Mouse (Mus musculus): Measurements from ENCODE around the gene Skor1.
A peak's percentile ranks its signal among the peaks of the same experiment; 100 is the strongest.

Gene Skor1

GRCm38 (mm10) chr9:63122161-63122833, 26.5 kb downstream of the Skor1 start:
- no peaks in the 10 kb centered on the region for H3K36me3 ChIP-seq (ENCODE audit: insufficient read depth, low read length)
- H3K4me3 ChIP-seq (replicated peaks; ENCODE audit: low read length) = no peak overlapping the region
- H3K9me3 ChIP-seq (ENCODE audit: low read length) = no peaks in the 10 kb centered on the region
- peaks cover 36% of the 10 kb centered on the region for H3K4me1 ChIP-seq (replicated peaks; ENCODE audit: low read depth, low read length)
- TF ChIP-seq NANOG (IDR thresholded peaks at IDR 0.05; ENCODE audit: borderline replicate concordance, low read length) (no peak), CTCF (conservative IDR thresholded peaks at IDR 0.05; ENCODE audit: low read length) (no peak), POU5F1 (IDR thresholded peaks at IDR 0.05; ENCODE audit: borderline replicate concordance, low read length) (no peak)
- peaks cover 58% of the 10 kb centered on the region for H3K27me3 ChIP-seq (ENCODE audit: insufficient read depth, low read length)

DNA sequence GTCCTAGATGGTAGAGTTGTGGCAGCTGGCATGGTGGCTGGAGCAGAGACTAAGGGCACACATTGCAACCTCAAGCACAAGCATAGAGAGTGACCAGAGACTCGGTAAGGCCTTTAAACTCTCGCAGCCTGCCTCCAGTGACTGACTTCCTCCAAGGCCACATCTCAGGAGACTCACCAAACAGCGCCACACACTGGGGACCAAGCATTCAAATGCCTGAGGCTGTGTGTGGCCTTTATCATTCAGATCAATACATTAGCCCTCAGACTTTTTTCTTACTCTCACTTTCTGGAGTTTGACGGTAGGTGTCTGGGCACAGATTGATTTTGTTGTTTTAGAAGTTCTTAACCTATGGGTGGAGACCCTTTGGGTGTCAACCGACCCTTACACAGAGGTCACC, 30.4 kb downstream of the Skor1 start:
- Histone ChIP-seq H3K4me3 (replicated peaks; ENCODE audit: low read length) (no peak overlapping the region), H3K9me3 (ENCODE audit: low read length) (peaks cover 10% of the 10 kb centered on the region; the same call in 1 of the 2 replicates), H3K4me1 (replicated peaks; ENCODE audit: low read depth, low read length) (peaks cover 26% of the 10 kb centered on the region), H3K36me3 (ENCODE audit: insufficient read depth, low read length) (no peaks in the 10 kb centered on the region), H3K27me3 (ENCODE audit: insufficient read depth, low read length) (peaks cover 60% of the 10 kb centered on the region)
- TF ChIP-seq CTCF (conservative IDR thresholded peaks at IDR 0.05; ENCODE audit: low read length) (peak; percentile 24), NANOG (IDR thresholded peaks at IDR 0.05; ENCODE audit: borderline replicate concordance, low read length) (peak; percentile 29; the same call in 1 of the 2 replicates), POU5F1 (IDR thresholded peaks at IDR 0.05; ENCODE audit: borderline replicate concordance, low read length) (peak; percentile 68; the same call in 1 of the 2 replicates)

DNA sequence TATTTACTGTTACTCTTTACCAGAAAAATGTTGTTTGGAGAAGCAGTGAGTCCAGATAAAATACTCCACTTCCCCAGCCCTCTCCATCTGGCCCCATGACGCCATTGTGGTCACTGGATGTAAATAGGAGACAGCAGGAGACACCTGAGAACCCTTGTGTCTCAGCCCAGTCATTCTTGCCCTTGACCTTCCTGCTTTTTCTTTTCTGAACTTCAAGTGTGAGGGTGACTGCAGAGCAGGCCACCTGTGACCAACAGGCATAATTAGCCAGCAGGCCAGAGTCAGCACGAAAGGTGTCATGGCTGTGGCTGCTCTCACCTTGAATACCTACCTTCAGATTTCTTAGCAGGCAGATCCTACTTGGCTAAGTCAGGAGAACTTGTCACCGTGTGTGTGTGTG, 36.2 kb downstream of the Skor1 start:
- Histone ChIP-seq H3K4me3 (replicated peaks; ENCODE audit: low read length) (no peak overlapping the region), H3K4me1 (replicated peaks; ENCODE audit: low read depth, low read length) (peaks cover 38% of the 10 kb centered on the region), H3K36me3 (ENCODE audit: insufficient read depth, low read length) (no peaks in the 10 kb centered on the region), H3K9me3 (ENCODE audit: low read length) (peaks cover 10% of the 10 kb centered on the region; the same call in 1 of the 2 replicates), H3K27me3 (ENCODE audit: insufficient read depth, low read length) (peaks cover 43% of the 10 kb centered on the region)
- TF ChIP-seq CTCF (conservative IDR thresholded peaks at IDR 0.05; ENCODE audit: low read length) = no peak
- TF ChIP-seq POU5F1 (IDR thresholded peaks at IDR 0.05; ENCODE audit: borderline replicate concordance, low read length) = no peak
- TF ChIP-seq NANOG (IDR thresholded peaks at IDR 0.05; ENCODE audit: borderline replicate concordance, low read length) = no peak

DNA sequence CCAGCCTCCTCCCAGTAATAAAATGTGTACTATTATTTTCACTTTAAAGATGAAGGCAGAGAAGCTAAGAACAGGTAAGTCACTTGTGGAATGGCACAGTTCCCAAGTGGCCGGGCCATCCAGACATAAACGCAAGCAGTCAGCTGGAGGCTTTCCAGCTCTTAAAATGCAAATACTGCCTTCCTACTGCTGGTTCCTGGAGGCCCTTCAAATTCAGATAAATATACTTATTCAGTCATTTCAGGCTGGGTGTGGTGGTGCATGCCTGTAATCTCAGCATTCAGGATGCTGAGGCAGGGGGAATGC, 39.0 kb downstream of the Skor1 start:
- peaks cover 34% of the 10 kb centered on the region for H3K4me1 ChIP-seq (replicated peaks; ENCODE audit: low read depth, low read length)
- no peaks in the 10 kb centered on the region for H3K36me3 ChIP-seq (ENCODE audit: insufficient read depth, low read length)
- peaks cover 39% of the 10 kb centered on the region for H3K27me3 ChIP-seq (ENCODE audit: insufficient read depth, low read length)
- peak overlapping the region; percentile 74; the same call in 1 of the 2 replicates for H3K4me3 ChIP-seq (replicated peaks; ENCODE audit: low read length)
- H3K9me3 ChIP-seq (ENCODE audit: low read length) = peaks cover 10% of the 10 kb centered on the region; the same call in 1 of the 2 replicates
- TF ChIP-seq POU5F1 (IDR thresholded peaks at IDR 0.05; ENCODE audit: borderline replicate concordance, low read length) (no peak), CTCF (conservative IDR thresholded peaks at IDR 0.05; ENCODE audit: low read length) (no peak), NANOG (IDR thresholded peaks at IDR 0.05; ENCODE audit: borderline replicate concordance, low read length) (no peak)

GRCm38 (mm10) chr9:63109020-63109781, 39.6 kb downstream of the Skor1 start:
- TF ChIP-seq CTCF (conservative IDR thresholded peaks at IDR 0.05; ENCODE audit: low read length) (no peak), NANOG (IDR thresholded peaks at IDR 0.05; ENCODE audit: borderline replicate concordance, low read length) (no peak), POU5F1 (IDR thresholded peaks at IDR 0.05; ENCODE audit: borderline replicate concordance, low read length) (no peak)
- H3K4me3 ChIP-seq (replicated peaks; ENCODE audit: low read length) = peak overlapping the region; percentile 74
- H3K4me1 ChIP-seq (replicated peaks; ENCODE audit: low read depth, low read length) = peaks cover 34% of the 10 kb centered on the region
- H3K36me3 ChIP-seq (ENCODE audit: insufficient read depth, low read length) = no peaks in the 10 kb centered on the region
- H3K9me3 ChIP-seq (ENCODE audit: low read length) = peaks cover 8% of the 10 kb centered on the region; the same call in 1 of the 2 replicates
- H3K27me3 ChIP-seq (ENCODE audit: insufficient read depth, low read length) = peaks cover 39% of the 10 kb centered on the region

- Histone ChIP-seq H3K27me3 (ENCODE audit: insufficient read depth, low read length) (peaks cover 35% of the 10 kb centered on the region), H3K36me3 (ENCODE audit: insufficient read depth, low read length) (no peaks in the 10 kb centered on the region), H3K9me3 (ENCODE audit: low read length) (peaks cover 1% of the 10 kb centered on the region; the same call in 1 of the 2 replicates), H3K4me1 (replicated peaks; ENCODE audit: low read depth, low read length) (peaks cover 38% of the 10 kb centered on the region), H3K4me3 (replicated peaks; ENCODE audit: low read length) (peak overlapping the region; percentile 74)
- TF ChIP-seq CTCF (conservative IDR thresholded peaks at IDR 0.05; ENCODE audit: low read length) = no peak
- TF ChIP-seq NANOG (IDR thresholded peaks at IDR 0.05; ENCODE audit: borderline replicate concordance, low read length) = no peak
- no peak for TF ChIP-seq POU5F1 (IDR thresholded peaks at IDR 0.05; ENCODE audit: borderline replicate concordance, low read length)
These were observed 40.2 kb downstream of the Skor1 start for GRCm38 (mm10) chr9:63108580-63108979.

DNA sequence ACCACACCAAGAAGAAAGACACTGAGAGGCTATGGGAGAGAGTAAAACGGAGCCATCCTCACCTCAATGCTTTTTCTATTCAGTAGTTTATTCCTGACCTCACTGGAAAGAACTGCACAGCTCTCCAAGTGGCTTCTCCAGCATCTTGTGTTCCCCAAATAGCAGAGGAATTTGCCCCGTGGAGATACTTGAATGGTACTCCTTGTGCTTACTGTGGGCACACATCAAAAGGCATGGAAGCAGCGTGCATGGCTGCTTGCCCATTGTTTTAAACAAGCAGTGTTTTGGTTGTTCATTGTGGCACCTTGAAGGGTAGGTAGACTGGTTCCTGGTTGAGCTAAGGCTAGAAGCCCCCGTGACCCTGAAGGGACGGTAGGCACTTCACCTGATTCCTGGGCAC, 48.1 kb downstream of the Skor1 start:
- H3K4me1 ChIP-seq (replicated peaks; ENCODE audit: low read depth, low read length) = peaks cover 10% of the 10 kb centered on the region
- no peaks in the 10 kb centered on the region for H3K9me3 ChIP-seq (ENCODE audit: low read length)
- H3K27me3 ChIP-seq (ENCODE audit: insufficient read depth, low read length) = peaks cover 8% of the 10 kb centered on the region; the same call in 1 of the 2 replicates
- TF ChIP-seq CTCF (conservative IDR thresholded peaks at IDR 0.05; ENCODE audit: low read length) (no peak), POU5F1 (IDR thresholded peaks at IDR 0.05; ENCODE audit: borderline replicate concordance, low read length) (no peak), NANOG (IDR thresholded peaks at IDR 0.05; ENCODE audit: borderline replicate concordance, low read length) (no peak)
- H3K36me3 ChIP-seq (ENCODE audit: insufficient read depth, low read length) = no peaks in the 10 kb centered on the region
- no peak overlapping the region for H3K4me3 ChIP-seq (replicated peaks; ENCODE audit: low read length)

DNA sequence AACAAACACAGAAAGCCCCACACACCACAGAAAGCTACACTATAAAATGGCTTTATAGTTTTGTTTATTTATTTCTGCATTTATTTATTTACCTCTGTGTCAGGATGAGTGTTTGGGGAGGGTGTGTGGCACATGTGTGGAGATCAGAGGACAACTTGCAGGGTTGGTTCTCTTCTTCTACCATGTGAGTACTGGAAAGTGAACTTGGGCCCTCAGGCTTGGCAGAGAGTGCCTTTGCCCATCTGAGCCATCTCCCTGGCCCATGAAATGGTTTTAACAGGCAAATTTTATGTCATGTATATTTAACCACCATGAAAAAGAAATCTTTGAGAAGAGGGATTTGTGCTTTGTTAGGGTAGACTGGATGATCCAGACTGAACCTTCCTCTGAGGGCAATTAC, 48.9 kb downstream of the Skor1 start:
- no peaks in the 10 kb centered on the region for H3K36me3 ChIP-seq (ENCODE audit: insufficient read depth, low read length)
- peaks cover 8% of the 10 kb centered on the region; the same call in 1 of the 2 replicates for H3K27me3 ChIP-seq (ENCODE audit: insufficient read depth, low read length)
- no peaks in the 10 kb centered on the region for H3K9me3 ChIP-seq (ENCODE audit: low read length)
- TF ChIP-seq CTCF (conservative IDR thresholded peaks at IDR 0.05; ENCODE audit: low read length) (no peak), NANOG (IDR thresholded peaks at IDR 0.05; ENCODE audit: borderline replicate concordance, low read length) (no peak), POU5F1 (IDR thresholded peaks at IDR 0.05; ENCODE audit: borderline replicate concordance, low read length) (no peak)
- no peak overlapping the region for H3K4me3 ChIP-seq (replicated peaks; ENCODE audit: low read length)
- peaks cover 10% of the 10 kb centered on the region for H3K4me1 ChIP-seq (replicated peaks; ENCODE audit: low read depth, low read length)
